Mouse (Mus musculus) lung, postnatal 0 days (tissue): ENCODE data around the gene Mlxipl. TPM values are rescaled to one million over a fixed set of nuclear protein-coding genes. Genes with fewer than 3 reads are reported as not detected.

ENCODE experiments used
- ATAC-seq: fragments of 200-750 bp; cut with Nextera tagmentation; 2 replicates; pipeline ENCODE4 v1.8.0; 2017; ENCODE audit warnings: moderate library complexity
- DNase-seq: peaks from one replicate; pipeline ENCODE4 v3.0.0-alpha.2; 2016; ENCODE audit warnings: low spot score
- H3K27ac ChIP-seq: fragments of 300-500 bp; sonication (generic); 2 replicates; pipeline ENCODE4 v1.5.1; 2014; ENCODE audit warnings: antibody characterized with exemption, mild to moderate bottlenecking, low read length, mixed read lengths
- H3K27me3 ChIP-seq: fragments of 300-500 bp; sonication (generic); replicated peaks from 2 replicates; pipeline ENCODE4 v1.6.1; 2014; ENCODE audit warnings: low read length, mixed read lengths; ENCODE audit not compliant: insufficient read depth
- H3K36me3 ChIP-seq: fragments of 300-500 bp; sonication (generic); 2 replicates; pipeline ENCODE4 v1.6.1; 2014; ENCODE audit warnings: low read length, mixed read lengths; ENCODE audit not compliant: insufficient read depth
- H3K4me1 ChIP-seq: fragments of 300-500 bp; sonication (generic); 2 replicates; pipeline ENCODE4 v1.6.1; 2014; ENCODE audit warnings: antibody characterized with exemption, low read depth, low read length, mixed read lengths; ENCODE audit not compliant: insufficient read depth
- H3K4me2 ChIP-seq: fragments of 300-500 bp; sonication (generic); replicated peaks from 2 replicates; pipeline ENCODE4 v1.6.1; 2014; ENCODE audit warnings: low read depth, mild to moderate bottlenecking, low read length, moderate library complexity, mixed read lengths
- H3K4me3 ChIP-seq: fragments of 300-500 bp; sonication (generic); 2 replicates; pipeline ENCODE4 v1.5.1; 2014; ENCODE audit warnings: low read depth, low read length
- H3K9ac ChIP-seq: fragments of 300-500 bp; sonication (generic); replicated peaks from 2 replicates; pipeline ENCODE4 v1.6.1; 2014; ENCODE audit warnings: low read depth, mild to moderate bottlenecking
- H3K9me3 ChIP-seq: fragments of 300-500 bp; sonication (generic); 2 replicates; pipeline ENCODE4 v1.6.1; 2016; ENCODE audit warnings: low read length, mixed read lengths
- CTCF ChIP-seq: IDR thresholded peaks from 2 replicates; pipeline ENCODE4 v1.5.1; 2016; ENCODE audit warnings: antibody characterized with exemption, mild to moderate bottlenecking
- EP300 ChIP-seq: IDR thresholded peaks from 2 replicates; pipeline ENCODE4 v1.6.1; 2016; ENCODE audit warnings: antibody characterized with exemption, mild to moderate bottlenecking, control low read depth
- WGBS: fragments of 180-500 bp; shearing (Covaris S2); extraction: QIAGEN DNeasy Blood & Tissue Kit; methylation state at CpG from one replicate; pipeline ENCODE4 v1.1.7; 2014; 5-methylcytosine and 5-hydroxymethylcytosine counted together
- polyA plus RNA-seq: library from polyadenylated mRNA; unstranded; fragments of >200 nt; fragmentation: Nextera tagmentation; extraction: Ambion mirVana; gene quantifications from 2 replicates; pipeline ENCODE4 v1.2.1, GENCODE M21; 2015

Mlxipl gene
- polyA plus RNA-seq, 1 experiment from 2014 or later = 0.70 TPM

GRCm38 (mm10) chr5:135133736-135134405, 44.2 kb downstream of the Mlxipl start:
- Histone ChIP-seq H3K9me3 (no peaks in the 10 kb centered on the region), H3K36me3 (no peaks in the 10 kb centered on the region), H3K4me2 (peak overlapping the region; percentile 40), H3K4me1 (no peaks in the 10 kb centered on the region), H3K27me3 (peaks cover 4% of the 10 kb centered on the region; the same call in 1 of the 2 replicates), H3K4me3 (peak overlapping the region; percentile 12), H3K27ac (no peak overlapping the region), H3K9ac (no peak overlapping the region)
- ATAC-seq (peak; percentile 87), DNase-seq (peak; percentile 81)
- 4% methylated on average over 26 of the region's 26 CpGs for WGBS
- TF ChIP-seq CTCF (no peak), EP300 (no peak)

GRCm38 (mm10) chr5:135134534-135134933, 44.8 kb downstream of the Mlxipl start:
- DNase-seq = peak; percentile 27
- peaks cover 4% of the 10 kb centered on the region; the same call in 1 of the 2 replicates for H3K27me3 ChIP-seq

GRCm38 (mm10) chr5:135139881-135140280, 50.2 kb downstream of the Mlxipl start:
- Histone ChIP-seq H3K27ac (no peak overlapping the region), H3K27me3 (no peaks in the 10 kb centered on the region), H3K9me3 (no peaks in the 10 kb centered on the region), H3K9ac (no peak overlapping the region), H3K4me2 (no peak overlapping the region), H3K4me1 (no peaks in the 10 kb centered on the region), H3K36me3 (no peaks in the 10 kb centered on the region), H3K4me3 (no peak overlapping the region)
- ATAC-seq (no peak), DNase-seq (no peak)
- 64% methylated on average over 2 of the region's 2 CpGs for WGBS
- TF ChIP-seq EP300 = no peak
- no peak for TF ChIP-seq CTCF

More at GRCm38 (mm10) chr5:135134534-135134933, 44.8 kb downstream of the Mlxipl start:
- Histone ChIP-seq H3K9ac (no peak overlapping the region), H3K4me3 (peak overlapping the region; percentile 12; the same call in 1 of the 2 replicates), H3K36me3 (no peaks in the 10 kb centered on the region), H3K9me3 (no peaks in the 10 kb centered on the region), H3K27ac (no peak overlapping the region), H3K4me2 (peak overlapping the region; percentile 40), H3K4me1 (no peaks in the 10 kb centered on the region)
- ATAC-seq = peak; percentile 34
- no peak for TF ChIP-seq EP300
- TF ChIP-seq CTCF = peak; percentile 70
- under 1% methylated on average over 6 of the region's 8 CpGs for WGBS

DNA sequence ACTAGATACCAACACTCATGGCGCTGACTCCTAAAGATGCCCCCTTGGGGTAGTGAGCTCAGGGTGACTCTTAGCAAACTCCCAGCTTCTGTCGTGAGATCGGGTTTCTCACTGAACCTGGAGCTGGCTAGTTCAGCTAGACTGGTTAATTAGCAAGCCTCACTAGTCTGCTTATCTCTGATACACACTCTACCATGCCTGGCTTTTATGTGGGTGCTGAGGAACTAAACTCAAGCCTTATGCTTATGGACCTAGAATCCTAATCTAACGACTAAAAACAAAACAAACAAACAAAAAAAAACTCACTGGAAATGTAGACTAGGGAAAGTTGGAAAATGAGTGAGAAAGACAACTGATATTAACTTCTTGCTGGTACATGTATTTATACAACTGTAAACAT, 54.8 kb downstream of the Mlxipl start:
- Histone ChIP-seq H3K4me2 (no peak overlapping the region), H3K9ac (no peak overlapping the region), H3K27ac (no peak overlapping the region), H3K27me3 (no peaks in the 10 kb centered on the region), H3K4me1 (0 out of 2 replicates have a peak, but pooled peaks cover 3% of the 10 kb centered on the region), H3K36me3 (no peaks in the 10 kb centered on the region), H3K9me3 (no peaks in the 10 kb centered on the region), H3K4me3 (no peak overlapping the region)
- 44% methylated on average over 4 of the region's 4 CpGs for WGBS
- ATAC-seq (no peak), DNase-seq (no peak)
- TF ChIP-seq CTCF = no peak
- TF ChIP-seq EP300 = no peak

GRCm38 (mm10) chr5:135145532-135145931, 55.8 kb downstream of the Mlxipl start:
- DNase-seq (no peak), ATAC-seq (no peak)
- Histone ChIP-seq H3K36me3 (no peaks in the 10 kb centered on the region), H3K4me2 (no peak overlapping the region), H3K27me3 (no peaks in the 10 kb centered on the region), H3K27ac (no peak overlapping the region), H3K4me1 (peaks cover 8% of the 10 kb centered on the region), H3K9me3 (no peaks in the 10 kb centered on the region), H3K9ac (no peak overlapping the region), H3K4me3 (no peak overlapping the region)
- 50% methylated on average over 3 of the region's 3 CpGs for WGBS
- TF ChIP-seq CTCF (no peak), EP300 (no peak)

DNA sequence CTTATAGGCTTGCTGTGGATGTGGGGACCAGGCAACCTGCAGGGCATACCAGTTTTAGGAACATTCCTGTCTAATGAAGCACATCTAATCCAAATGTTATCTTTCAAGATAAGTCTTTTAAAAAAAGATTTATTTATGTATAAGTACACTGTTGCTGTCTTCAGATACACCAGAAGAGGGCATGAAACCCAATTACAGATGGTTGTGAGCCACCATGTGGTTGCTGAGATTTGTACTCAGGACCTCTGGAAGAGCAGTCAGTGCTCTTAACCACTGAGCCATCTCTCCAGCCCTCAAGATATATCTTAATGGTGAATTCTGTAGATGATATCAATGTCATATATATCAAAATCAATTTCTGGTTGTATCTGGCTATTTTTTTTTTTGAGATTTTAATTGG, 56.3 kb downstream of the Mlxipl start:
- Histone ChIP-seq H3K9ac (no peak overlapping the region), H3K27ac (no peak overlapping the region)
- TF ChIP-seq CTCF (no peak), EP300 (no peak)

More for the DNA sequence above, 56.3 kb downstream of the Mlxipl start:
- Histone ChIP-seq H3K9me3 (no peaks in the 10 kb centered on the region), H3K4me3 (no peak overlapping the region), H3K4me1 (peaks cover 9% of the 10 kb centered on the region), H3K36me3 (no peaks in the 10 kb centered on the region), H3K4me2 (no peak overlapping the region), H3K27me3 (no peaks in the 10 kb centered on the region)
- no peak for ATAC-seq
- DNase-seq = no peak
